Mouse (Mus musculus): ENCODE measurements at regions not wholly inside any gene's neighbourhood (a gene's known extent, or its start where the extent isn't known, plus 50 kb on each side); places are given as distances from the start of the nearest gene placed in this dataset.

GRCm38 (mm10) chr3:66555538-66555937 lies 258.9 kb upstream of the Veph1 start:
- Histone ChIP-seq H3K9me3 (replicated peaks) (no peaks in the 10 kb centered on the region), H3K27me3 (no peaks in the 10 kb centered on the region), H3K9ac (no peak overlapping the region), H3K4me1 (no peaks in the 10 kb centered on the region), H3K4me2 (replicated peaks) (no peak overlapping the region), H3K27ac (replicated peaks) (no peak overlapping the region), H3K36me3 (no peaks in the 10 kb centered on the region), H3K4me3 (replicated peaks) (no peak overlapping the region)
- no peak for ATAC-seq (ENCODE audit: insufficient number of reproducible peaks, low FRiP score, low TSS enrichment, low read depth)
- WGBS: 88% methylated on average over 1 of the region's 1 CpGs

GRCm38 (mm10) chr3:66550920-66551319 lies 254.3 kb upstream of the Veph1 start:
- Histone ChIP-seq H3K27ac (replicated peaks) (no peak overlapping the region), H3K36me3 (no peaks in the 10 kb centered on the region), H3K9ac (no peak overlapping the region), H3K4me3 (replicated peaks) (no peak overlapping the region), H3K4me1 (no peaks in the 10 kb centered on the region), H3K27me3 (no peaks in the 10 kb centered on the region), H3K9me3 (replicated peaks) (no peaks in the 10 kb centered on the region), H3K4me2 (replicated peaks) (no peak overlapping the region)
- no peak for ATAC-seq (ENCODE audit: insufficient number of reproducible peaks, low FRiP score, low TSS enrichment, low read depth)

- Histone ChIP-seq H3K4me1 (no peaks in the 10 kb centered on the region), H3K9me3 (replicated peaks) (no peaks in the 10 kb centered on the region), H3K4me2 (replicated peaks) (no peak overlapping the region), H3K27me3 (no peaks in the 10 kb centered on the region), H3K27ac (replicated peaks) (no peak overlapping the region), H3K9ac (no peak overlapping the region), H3K4me3 (replicated peaks) (no peak overlapping the region), H3K36me3 (no peaks in the 10 kb centered on the region)
- WGBS: 84% methylated on average over 4 of the region's 4 CpGs
- no peak for ATAC-seq (ENCODE audit: insufficient number of reproducible peaks, low FRiP score, low TSS enrichment, low read depth)
Measured at GRCm38 (mm10) chr3:66546576-66546975, 249.9 kb upstream of the Veph1 start.

GRCm38 (mm10) chr3:66544139-66544933 lies 247.7 kb upstream of the Veph1 start:
- H3K36me3 ChIP-seq: no peaks in the 10 kb centered on the region
- no peak for ATAC-seq (ENCODE audit: insufficient number of reproducible peaks, low FRiP score, low TSS enrichment, low read depth)
- H3K27ac ChIP-seq (replicated peaks): no peak overlapping the region
- 69% methylated on average over 5 of the region's 5 CpGs for WGBS
- H3K4me3 ChIP-seq (replicated peaks): no peak overlapping the region
- no peaks in the 10 kb centered on the region for H3K9me3 ChIP-seq (replicated peaks)
- no peak overlapping the region for H3K9ac ChIP-seq
- H3K4me1 ChIP-seq: no peaks in the 10 kb centered on the region
- H3K4me2 ChIP-seq (replicated peaks): no peak overlapping the region
- no peaks in the 10 kb centered on the region for H3K27me3 ChIP-seq

DNA sequence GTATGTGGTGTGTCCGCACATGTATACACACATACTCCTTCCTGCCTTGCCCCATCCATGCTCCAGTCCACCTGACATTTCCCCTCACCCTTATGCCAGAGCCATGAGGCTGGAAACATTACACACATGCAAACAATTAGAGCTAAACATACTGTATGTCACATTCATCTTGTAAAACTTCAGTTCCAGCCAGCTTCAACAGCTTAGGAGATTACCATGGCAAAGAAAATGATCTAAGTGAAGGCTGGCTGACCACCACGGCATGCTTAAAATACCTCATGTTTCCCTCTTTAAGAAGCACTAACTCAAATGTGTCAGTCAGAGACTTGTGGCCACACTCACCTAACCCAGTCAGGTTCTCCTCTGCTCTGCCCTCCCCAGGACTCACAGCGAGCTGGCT lies 246.2 kb upstream of the Veph1 start:
- Histone ChIP-seq H3K36me3 (no peaks in the 10 kb centered on the region), H3K4me3 (replicated peaks) (no peak overlapping the region), H3K4me2 (replicated peaks) (no peak overlapping the region), H3K27me3 (no peaks in the 10 kb centered on the region), H3K27ac (replicated peaks) (no peak overlapping the region), H3K9me3 (replicated peaks) (no peaks in the 10 kb centered on the region), H3K9ac (no peak overlapping the region), H3K4me1 (no peaks in the 10 kb centered on the region)
- ATAC-seq (ENCODE audit: insufficient number of reproducible peaks, low FRiP score, low TSS enrichment, low read depth): no peak
- WGBS: 52% methylated on average over 3 of the region's 3 CpGs

GRCm38 (mm10) chr3:66537913-66538312 lies 241.3 kb upstream of the Veph1 start:
- WGBS: 73% methylated on average over 7 of the region's 7 CpGs
- Histone ChIP-seq H3K4me3 (replicated peaks) (no peak overlapping the region), H3K4me2 (replicated peaks) (no peak overlapping the region), H3K27ac (replicated peaks) (no peak overlapping the region), H3K9ac (no peak overlapping the region), H3K27me3 (no peaks in the 10 kb centered on the region), H3K9me3 (replicated peaks) (no peaks in the 10 kb centered on the region), H3K36me3 (no peaks in the 10 kb centered on the region), H3K4me1 (no peaks in the 10 kb centered on the region)
- no peak for ATAC-seq (ENCODE audit: insufficient number of reproducible peaks, low FRiP score, low TSS enrichment, low read depth)

DNA sequence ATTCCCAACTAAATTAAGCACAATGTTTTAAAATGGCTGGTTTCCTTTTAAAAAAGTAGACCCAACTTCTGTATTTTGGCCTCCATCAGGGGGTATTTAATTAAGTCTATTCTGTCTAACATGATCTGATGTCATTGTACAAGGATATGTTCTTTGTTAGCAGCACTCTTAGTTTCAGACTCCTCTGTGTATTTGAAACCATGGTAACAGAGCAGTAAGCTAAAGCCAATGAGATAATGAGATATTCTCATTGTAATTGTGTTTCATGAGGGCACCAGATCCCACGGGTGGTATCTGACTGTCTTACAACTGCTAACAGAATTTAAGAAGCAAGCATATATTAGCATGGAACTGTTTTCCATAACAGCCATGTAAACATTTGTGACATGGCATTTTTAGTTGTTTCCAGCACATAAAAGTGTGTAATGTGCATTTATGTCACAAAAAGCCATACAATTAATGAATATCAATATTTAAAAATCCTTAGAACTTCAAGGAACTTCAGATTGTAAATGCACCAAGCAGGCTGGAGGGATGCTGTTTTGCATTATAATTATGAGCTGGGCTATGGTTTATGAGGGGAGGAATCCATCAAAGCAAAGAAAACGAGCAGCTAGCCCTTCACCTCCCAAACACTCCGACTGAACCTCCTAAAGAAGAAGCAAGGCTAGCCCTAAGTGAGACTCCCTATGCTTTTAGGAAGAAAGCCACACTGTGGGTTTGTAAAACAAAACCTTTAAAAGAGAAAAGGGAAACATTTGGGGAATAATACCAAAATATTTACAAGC lies 240.7 kb upstream of the Veph1 start:
- no peaks in the 10 kb centered on the region for H3K9me3 ChIP-seq (replicated peaks)
- no peak overlapping the region for H3K27ac ChIP-seq (replicated peaks)
- ATAC-seq (ENCODE audit: insufficient number of reproducible peaks, low FRiP score, low TSS enrichment, low read depth): no peak; the same call in 1 of the 2 replicates
- no peak overlapping the region for H3K9ac ChIP-seq
- no peak overlapping the region for H3K4me3 ChIP-seq (replicated peaks)
- no peaks in the 10 kb centered on the region for H3K36me3 ChIP-seq
- H3K4me2 ChIP-seq (replicated peaks): no peak overlapping the region
- 34% methylated on average over 3 of the region's 3 CpGs for WGBS
- no peaks in the 10 kb centered on the region for H3K27me3 ChIP-seq
- no peaks in the 10 kb centered on the region for H3K4me1 ChIP-seq

DNA sequence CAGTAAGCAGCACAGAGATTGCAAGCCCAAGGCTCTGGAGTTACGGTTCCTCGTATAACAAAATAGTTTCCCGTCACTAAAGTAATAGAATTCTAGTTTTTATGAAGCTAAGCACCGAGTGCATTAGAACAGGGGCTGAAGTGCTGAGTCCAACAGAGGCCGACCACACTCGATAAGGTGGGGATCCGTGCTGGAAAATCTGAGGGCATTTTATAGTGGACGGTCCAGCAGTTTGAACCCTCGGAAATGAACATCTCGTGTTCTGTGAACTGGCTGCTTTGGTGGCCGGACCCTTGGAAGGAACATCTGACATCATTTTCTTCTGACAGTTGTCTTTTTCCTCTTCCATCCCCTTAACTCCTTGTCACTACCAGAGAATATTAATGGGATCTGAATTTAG lies 240.0 kb upstream of the Veph1 start:
- no peak for ATAC-seq (ENCODE audit: insufficient number of reproducible peaks, low FRiP score, low TSS enrichment, low read depth)
- H3K27ac ChIP-seq (replicated peaks): no peak overlapping the region

GRCm38 (mm10) chr3:66535786-66536529 lies 239.3 kb upstream of the Veph1 start:
- no peak for ATAC-seq (ENCODE audit: insufficient number of reproducible peaks, low FRiP score, low TSS enrichment, low read depth)
- Histone ChIP-seq H3K9me3 (replicated peaks) (no peaks in the 10 kb centered on the region), H3K27me3 (no peaks in the 10 kb centered on the region), H3K4me2 (replicated peaks) (no peak overlapping the region), H3K4me3 (replicated peaks) (no peak overlapping the region), H3K27ac (replicated peaks) (no peak overlapping the region), H3K4me1 (no peaks in the 10 kb centered on the region), H3K9ac (no peak overlapping the region), H3K36me3 (no peaks in the 10 kb centered on the region)
- WGBS: 60% methylated on average over 8 of the region's 8 CpGs

More for the DNA sequence above, 240.0 kb upstream of the Veph1 start:
- no peak overlapping the region for H3K4me3 ChIP-seq (replicated peaks)
- no peaks in the 10 kb centered on the region for H3K4me1 ChIP-seq
- no peak overlapping the region for H3K4me2 ChIP-seq (replicated peaks)
- no peak overlapping the region for H3K9ac ChIP-seq
- no peaks in the 10 kb centered on the region for H3K9me3 ChIP-seq (replicated peaks)
- 83% methylated on average over 11 of the region's 11 CpGs for WGBS
- H3K36me3 ChIP-seq: no peaks in the 10 kb centered on the region
- H3K27me3 ChIP-seq: no peaks in the 10 kb centered on the region

DNA sequence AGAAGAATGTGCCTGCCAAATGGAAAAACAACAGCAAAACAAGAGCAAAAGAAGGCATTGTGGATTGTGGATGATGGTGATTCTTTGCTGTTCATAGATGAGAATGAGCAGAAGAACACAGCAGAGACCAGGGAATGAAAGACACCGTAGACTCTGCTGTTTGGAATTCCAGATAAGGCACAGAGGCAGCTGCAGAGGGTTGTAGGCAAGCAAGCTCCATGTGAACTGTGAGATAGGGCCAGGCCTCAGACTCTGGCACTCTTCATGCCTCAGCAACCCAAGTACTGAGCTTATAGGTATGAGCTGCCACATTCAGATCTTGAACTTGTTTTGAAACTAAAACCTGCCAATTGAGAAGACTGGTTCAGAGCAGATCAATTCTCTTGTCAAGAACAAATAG lies 223.3 kb upstream of the Veph1 start:
- Histone ChIP-seq H3K4me1 (no peaks in the 10 kb centered on the region; the same call in 1 of the 2 replicates), H3K27me3 (no peaks in the 10 kb centered on the region), H3K4me2 (replicated peaks) (no peak overlapping the region), H3K27ac (replicated peaks) (no peak overlapping the region), H3K9ac (no peak overlapping the region), H3K4me3 (replicated peaks) (no peak overlapping the region), H3K9me3 (replicated peaks) (no peaks in the 10 kb centered on the region), H3K36me3 (no peaks in the 10 kb centered on the region)
- WGBS: 87% methylated on average over 1 of the region's 1 CpGs
- ATAC-seq (ENCODE audit: insufficient number of reproducible peaks, low FRiP score, low TSS enrichment, low read depth): no peak

DNA sequence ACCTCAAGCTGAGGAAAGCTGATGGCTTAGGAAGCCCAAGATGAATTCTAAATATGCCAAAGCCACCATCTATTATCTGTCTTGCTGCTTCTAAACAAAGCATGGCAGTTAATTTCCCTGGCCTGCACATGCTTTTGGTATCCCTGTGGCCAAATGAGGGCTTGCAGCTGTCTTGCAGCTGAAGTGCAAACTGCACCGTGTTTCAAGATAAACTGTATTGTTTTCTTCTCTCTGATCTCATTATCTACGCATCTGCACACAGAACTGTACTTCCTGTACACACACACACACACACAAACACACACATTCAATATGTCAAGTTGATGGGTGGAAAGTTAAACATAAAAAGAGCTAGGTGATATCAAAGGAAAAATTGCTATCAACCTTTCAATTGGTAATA lies 221.7 kb upstream of the Veph1 start:
- H3K27ac ChIP-seq (replicated peaks): no peak overlapping the region
- 35% methylated on average over 2 of the region's 2 CpGs for WGBS
- ATAC-seq (ENCODE audit: insufficient number of reproducible peaks, low FRiP score, low TSS enrichment, low read depth): no peak
- no peaks in the 10 kb centered on the region for H3K27me3 ChIP-seq
- no peaks in the 10 kb centered on the region for H3K9me3 ChIP-seq (replicated peaks)
- no peak overlapping the region for H3K4me2 ChIP-seq (replicated peaks)
- no peak overlapping the region for H3K9ac ChIP-seq
- no peaks in the 10 kb centered on the region; the same call in 1 of the 2 replicates for H3K4me1 ChIP-seq
- no peak overlapping the region for H3K4me3 ChIP-seq (replicated peaks)
- H3K36me3 ChIP-seq: no peaks in the 10 kb centered on the region

All from embryonic facial prominence, embryonic 15.5 days (tissue).